Mouse (Mus musculus) ES-Bruce4 (cell line): ENCODE data around the gene Trim38. TPM values are rescaled to one million over a fixed set of nuclear protein-coding genes. Genes with fewer than 3 reads are reported as not detected.

Experiments used
- H3K27ac ChIP-seq: 2 replicates; pipeline ENCODE4 v1.5.1; 2012; ENCODE audit warnings: low read length, inconsistent platforms; ENCODE audit not compliant: insufficient read depth
- H3K27me3 ChIP-seq: 2 replicates; pipeline ENCODE4 v1.6.1; 2012; ENCODE audit warnings: mild to moderate bottlenecking, low read length, inconsistent platforms; ENCODE audit not compliant: control insufficient read depth, poor library complexity, insufficient read depth, severe bottlenecking
- H3K36me3 ChIP-seq: 2 replicates; pipeline ENCODE4 v1.6.1; 2012; ENCODE audit warnings: inconsistent platforms, mild to moderate bottlenecking, low read length, moderate library complexity; ENCODE audit not compliant: control insufficient read depth, poor library complexity, insufficient read depth, severe bottlenecking
- H3K4me1 ChIP-seq: one replicate; pipeline ENCODE4 v1.8.1; 2011; ENCODE audit warnings: low read length; ENCODE audit not compliant: control insufficient read depth, insufficient read depth
- H3K4me3 ChIP-seq: 2 replicates; pipeline ENCODE4 v1.5.1; 2011; ENCODE audit warnings: low read depth, mild to moderate bottlenecking, low read length
- H3K9ac ChIP-seq: 2 replicates; pipeline ENCODE4 v1.6.1; 2012; ENCODE audit warnings: low read depth, mild to moderate bottlenecking, inconsistent platforms; ENCODE audit not compliant: poor library complexity, severe bottlenecking
- H3K9me3 ChIP-seq: replicated peaks from 2 replicates; pipeline ENCODE4 v1.6.1; 2012; ENCODE audit warnings: mild to moderate bottlenecking, low read length, inconsistent platforms; ENCODE audit not compliant: control insufficient read depth, poor library complexity, insufficient read depth, severe bottlenecking
- CTCF ChIP-seq: IDR thresholded peaks from one replicate; pipeline ENCODE4 v1.8.1; 2011; ENCODE audit warnings: low read depth, low read length
- EP300 ChIP-seq: IDR thresholded peaks from 2 replicates; pipeline ENCODE4 v1.6.1; 2011; ENCODE audit warnings: low read depth, low read length; ENCODE audit not compliant: insufficient read depth
- POLR2A ChIP-seq: IDR thresholded peaks from one replicate; pipeline ENCODE4 v1.8.1; 2011; ENCODE audit warnings: low read length; ENCODE audit not compliant: insufficient read depth
- polyA plus RNA-seq: library from polyadenylated mRNA; stranded (reverse); fragments of >200 nt; gene quantifications from 2 replicates; pipeline ENCODE4 v1.2.4, GENCODE M21; 2011; ENCODE audit warnings: low read depth; ENCODE audit not compliant: missing spikeins, insufficient read depth, insufficient read length

Trim38 gene
- polyA plus RNA-seq, 1 experiment, result not detected

DNA sequence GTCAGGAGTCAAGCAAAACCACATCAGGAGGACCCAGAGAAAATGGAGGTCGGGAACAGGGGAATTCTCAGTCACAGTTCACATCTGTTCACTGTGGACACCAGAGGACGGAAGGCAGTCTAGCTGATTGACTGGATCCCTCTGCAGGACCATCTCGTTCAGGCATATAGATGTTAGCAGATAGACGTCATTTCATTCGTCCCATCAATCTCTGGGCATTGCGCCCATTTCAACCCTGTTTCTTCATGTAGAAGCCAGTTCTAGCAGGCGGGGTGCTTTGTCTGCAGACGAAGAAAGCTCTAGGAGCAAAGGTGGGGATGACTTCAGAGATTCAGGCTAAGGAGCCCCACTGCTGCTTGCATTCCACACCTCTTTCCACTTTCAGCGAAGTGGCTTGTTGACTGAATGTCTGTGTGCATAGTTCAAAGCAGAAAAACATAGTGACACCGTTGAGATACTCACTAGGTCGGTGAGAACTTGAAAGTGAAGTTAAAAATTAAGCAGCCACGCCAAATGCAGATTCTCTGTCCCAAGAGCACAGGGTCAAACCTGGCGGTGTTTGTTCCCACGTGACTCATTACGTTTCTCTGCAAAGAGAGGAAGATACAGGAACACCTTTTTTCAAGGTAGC is 36.8 kb downstream of the Trim38 start, which contains the start of gene Slc17a2:
Slc17a2 (plus strand) TSS at position 572 of the 631 bp plus-strand sequence.
- H3K27ac ChIP-seq, result no peak within 1 kb of the TSS
- H3K36me3 ChIP-seq, result no peaks in the 10 kb centered on the region
- H3K4me1 ChIP-seq, result no peaks in the 10 kb centered on the region
- no peaks in the 10 kb centered on the region for H3K9me3 ChIP-seq
- H3K4me3 ChIP-seq, result no peak within 1 kb of the TSS
- no peak within 1 kb of the TSS for H3K9ac ChIP-seq
- TF ChIP-seq CTCF (no peak), POLR2A (no peak), EP300 (no peak)
- no peaks in the 10 kb centered on the region for H3K27me3 ChIP-seq

DNA sequence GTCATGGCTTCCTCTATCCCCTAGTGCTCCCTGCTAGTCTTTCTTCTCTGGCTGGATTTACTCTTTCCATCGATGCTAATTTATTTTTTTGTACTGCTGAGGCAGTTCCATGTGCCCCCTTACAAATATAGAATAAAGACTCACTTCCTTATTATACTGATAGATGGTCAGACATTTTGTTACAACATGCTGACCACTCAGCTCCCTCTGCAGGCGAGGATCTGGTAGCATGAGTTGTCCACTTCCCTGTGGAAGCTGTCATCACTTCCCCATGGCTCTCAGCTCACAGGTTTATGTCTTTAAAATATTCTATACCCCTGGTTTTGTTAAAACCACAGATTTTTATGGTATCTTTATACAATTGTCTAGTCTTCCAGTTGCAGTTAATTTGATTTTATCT is 46.4 kb downstream of the Trim38 start:
- H3K9me3 ChIP-seq, result no peaks in the 10 kb centered on the region
- H3K36me3 ChIP-seq, result no peaks in the 10 kb centered on the region
- H3K9ac ChIP-seq, result no peak overlapping the region
- TF ChIP-seq CTCF (no peak), EP300 (no peak), POLR2A (no peak)
- no peaks in the 10 kb centered on the region for H3K27me3 ChIP-seq
- H3K4me3 ChIP-seq, result no peak overlapping the region
- H3K4me1 ChIP-seq, result no peaks in the 10 kb centered on the region
- no peak overlapping the region for H3K27ac ChIP-seq

GRCm38 (mm10) chr13:23820179-23820940 is 50.6 kb downstream of the Trim38 start:
- Histone ChIP-seq H3K4me1 (no peaks in the 10 kb centered on the region), H3K27ac (no peak overlapping the region), H3K9me3 (no peaks in the 10 kb centered on the region), H3K36me3 (no peaks in the 10 kb centered on the region), H3K9ac (no peak overlapping the region), H3K4me3 (no peak overlapping the region), H3K27me3 (no peaks in the 10 kb centered on the region)
- no peak for TF ChIP-seq EP300
- no peak for TF ChIP-seq CTCF
- TF ChIP-seq POLR2A, result no peak

DNA sequence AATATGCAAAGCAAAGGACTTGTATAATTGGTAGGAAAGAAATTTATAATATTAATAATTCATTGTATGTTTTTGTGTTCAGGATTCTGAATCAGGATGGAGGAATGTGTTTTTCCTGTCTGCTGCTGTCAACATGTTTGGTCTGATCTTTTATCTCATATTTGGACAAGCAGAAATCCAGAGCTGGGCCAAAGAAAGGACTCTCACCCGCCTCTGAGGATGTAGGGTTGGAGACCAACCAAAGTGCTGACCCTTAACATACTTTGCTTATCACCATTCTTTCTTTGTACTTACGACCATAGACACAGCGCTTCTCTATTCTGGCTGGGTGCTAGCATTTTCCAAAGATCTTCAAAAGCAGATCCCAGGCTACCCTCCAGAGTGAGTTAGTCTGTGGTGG is 52.5 kb downstream of the Trim38 start:
- Histone ChIP-seq H3K4me3 (no peak overlapping the region), H3K9me3 (no peaks in the 10 kb centered on the region), H3K9ac (no peak overlapping the region), H3K27ac (no peak overlapping the region), H3K36me3 (no peaks in the 10 kb centered on the region), H3K4me1 (no peaks in the 10 kb centered on the region), H3K27me3 (no peaks in the 10 kb centered on the region)
- no peak for TF ChIP-seq POLR2A
- no peak for TF ChIP-seq CTCF
- no peak for TF ChIP-seq EP300

- Histone ChIP-seq H3K9me3 (no peaks in the 10 kb centered on the region), H3K4me1 (no peaks in the 10 kb centered on the region), H3K4me3 (no peak overlapping the region), H3K27ac (no peak overlapping the region), H3K36me3 (no peaks in the 10 kb centered on the region), H3K9ac (no peak overlapping the region), H3K27me3 (no peaks in the 10 kb centered on the region)
- TF ChIP-seq POLR2A (no peak), CTCF (no peak), EP300 (no peak)
Measured at GRCm38 (mm10) chr13:23826606-23827005, 56.9 kb downstream of the Trim38 start.

DNA sequence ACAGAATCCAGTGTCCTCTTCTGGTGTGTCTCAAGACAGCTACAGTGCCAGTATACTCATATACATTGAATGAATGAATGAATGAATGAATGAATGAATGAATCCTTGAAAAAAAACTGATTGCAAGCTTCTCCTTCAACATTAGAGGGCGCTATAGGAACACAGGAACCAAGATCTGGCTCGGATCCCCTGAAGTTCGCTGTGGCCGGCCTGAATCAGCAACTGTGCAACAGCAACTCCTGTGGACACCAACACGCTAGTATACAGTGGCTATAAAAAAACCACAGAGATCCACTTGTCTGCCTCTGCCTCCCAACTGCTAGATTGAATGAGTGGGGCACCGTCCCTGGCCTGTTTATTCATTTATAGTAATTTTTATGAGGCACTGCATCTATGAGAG is 63.3 kb downstream of the Trim38 start:
- peak; percentile 56 for TF ChIP-seq CTCF
- TF ChIP-seq EP300, result no peak
- Histone ChIP-seq H3K36me3 (no peaks in the 10 kb centered on the region), H3K9ac (no peak overlapping the region)

More for the DNA sequence above, 63.3 kb downstream of the Trim38 start:
- Histone ChIP-seq H3K27me3 (no peaks in the 10 kb centered on the region), H3K4me3 (no peak overlapping the region), H3K27ac (no peak overlapping the region), H3K9me3 (no peaks in the 10 kb centered on the region), H3K4me1 (no peaks in the 10 kb centered on the region)
